Mouse (Mus musculus): ENCODE results near the gene Daam1.

DNA sequence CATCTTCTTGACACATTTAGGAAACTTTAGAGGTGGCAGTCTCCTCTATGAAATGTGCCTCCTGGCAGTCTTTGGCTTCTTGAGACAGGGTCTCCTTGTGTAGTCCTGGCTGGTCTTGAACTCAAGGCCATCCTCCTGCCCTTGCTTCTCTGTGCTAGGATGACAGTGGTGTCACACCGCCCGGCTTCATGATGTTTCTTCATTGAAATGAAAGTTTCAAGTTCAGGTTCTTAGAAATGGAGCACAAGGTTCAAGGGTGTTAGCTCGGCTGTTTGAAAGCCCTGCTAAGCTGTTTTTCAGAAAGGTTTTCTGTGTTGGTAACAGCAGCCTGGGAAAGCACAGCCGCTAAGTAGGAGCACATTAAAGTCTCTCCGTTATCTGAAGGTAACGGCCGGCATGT lies 18.2 kb downstream of the Daam1 start:
- TF ChIP-seq CTCF (IDR thresholded peaks at IDR 0.05; ENCODE audit: low read depth) (no peak), EP300 (IDR thresholded peaks at IDR 0.05; ENCODE audit: low read depth) (no peak)

Measured in liver, postnatal 0 days (tissue).